Mouse (Mus musculus) heart, postnatal 25 days (tissue): ENCODE measurements around the gene Hoxa10. TPM values are rescaled to one million over a fixed set of nuclear protein-coding genes. Genes with fewer than 3 reads are reported as not detected.

Source experiments
- DNase-seq: peaks from one replicate; pipeline ENCODE4 v3.0.0; 2022; ENCODE audit warnings: low spot score
- intact Hi-C: fragments of 180-260 bp; cut with DNase I; formaldehyde crosslinking; loops from one replicate; pipeline ENCODE4 v1.15.1; 2025
- total RNA-seq, 2 experiments: library from RNA; stranded (reverse); gene quantifications; 2 replicates each; pipeline ENCODE4 v1.2.3; 2021

The Hoxa10 gene
- total RNA-seq, 2 experiments from 2014 or later: not detected

DNA sequence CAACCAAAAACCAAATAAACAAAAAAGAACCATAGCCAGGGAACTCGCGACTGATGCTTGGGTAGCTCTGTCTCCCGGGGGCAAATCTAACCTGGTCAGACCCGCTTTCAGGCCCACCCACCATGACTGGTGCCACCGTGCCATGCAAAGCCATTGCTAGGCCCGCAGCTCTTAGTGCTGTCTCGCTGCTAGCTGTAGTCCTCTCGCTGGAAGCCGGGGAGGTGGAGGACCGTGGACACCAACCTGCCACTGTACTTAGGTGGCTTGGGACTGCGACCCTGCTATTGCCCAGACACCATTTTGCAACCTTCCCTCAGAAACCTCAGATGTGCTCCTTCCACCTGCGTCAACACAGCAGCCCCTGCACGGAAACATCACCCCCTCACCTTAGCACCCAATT is 28.7 kb downstream of the Hoxa10 start:
- DNase-seq: no peak
- intact Hi-C loops: no loop called here

DNA sequence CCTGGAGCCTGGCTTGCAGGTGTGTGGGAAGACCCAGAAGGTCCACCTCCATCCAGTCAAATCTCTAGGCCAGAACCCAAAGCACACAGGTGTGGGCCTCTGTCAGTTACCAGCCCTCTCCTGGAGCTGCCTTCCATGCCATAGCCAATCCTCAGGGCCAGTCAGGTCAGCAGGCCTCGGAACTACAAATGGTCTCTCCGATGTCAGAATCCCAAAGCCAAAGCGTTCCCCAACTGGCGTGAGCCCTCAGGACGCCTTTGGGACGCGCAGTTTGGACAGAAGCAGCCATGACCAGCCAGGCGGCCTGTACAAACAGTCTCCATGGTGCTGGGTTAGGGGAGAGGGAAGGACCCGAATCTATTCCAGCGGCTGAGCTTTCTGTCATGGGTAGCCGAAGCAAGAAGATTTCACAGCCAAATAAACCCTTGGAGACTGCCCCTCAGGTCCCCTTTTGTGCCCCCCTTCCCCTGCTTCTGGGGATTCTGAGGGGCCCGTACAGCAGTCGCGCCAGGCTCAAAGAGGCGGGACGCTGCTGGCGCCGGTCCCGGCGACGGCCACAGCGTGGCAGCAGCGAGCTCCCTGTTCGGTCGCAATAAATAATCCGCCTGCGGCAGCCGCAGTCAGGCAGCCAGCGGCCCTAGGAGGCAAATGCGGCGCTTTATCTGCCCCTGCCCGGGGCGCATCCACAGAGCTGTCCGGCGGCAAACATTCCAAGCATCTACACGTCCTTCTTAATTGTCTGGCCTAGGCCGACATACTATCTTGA is 29.3 kb downstream of the Hoxa10 start:
- intact Hi-C loops: no loop called here
- DNase-seq: no peak

DNA sequence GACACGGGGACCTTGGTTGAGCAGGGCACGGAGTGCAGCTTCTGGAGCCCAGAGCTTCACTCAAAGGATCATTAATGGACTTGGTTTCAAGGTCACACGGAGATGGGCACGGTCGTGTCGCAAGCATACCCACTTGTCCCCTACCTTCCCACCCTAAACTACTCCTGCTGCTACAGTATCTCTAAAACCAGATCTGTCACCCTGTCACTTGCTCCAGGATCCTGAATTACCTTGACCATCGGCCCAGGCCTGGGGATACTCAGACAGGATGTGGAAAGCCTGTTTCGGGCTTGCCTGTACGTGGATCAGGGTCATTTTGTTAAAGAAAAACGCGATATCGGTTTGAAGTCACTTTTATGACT is 31.0 kb downstream of the Hoxa10 start:
- no peak for DNase-seq
- intact Hi-C loops: no loop called here

DNA sequence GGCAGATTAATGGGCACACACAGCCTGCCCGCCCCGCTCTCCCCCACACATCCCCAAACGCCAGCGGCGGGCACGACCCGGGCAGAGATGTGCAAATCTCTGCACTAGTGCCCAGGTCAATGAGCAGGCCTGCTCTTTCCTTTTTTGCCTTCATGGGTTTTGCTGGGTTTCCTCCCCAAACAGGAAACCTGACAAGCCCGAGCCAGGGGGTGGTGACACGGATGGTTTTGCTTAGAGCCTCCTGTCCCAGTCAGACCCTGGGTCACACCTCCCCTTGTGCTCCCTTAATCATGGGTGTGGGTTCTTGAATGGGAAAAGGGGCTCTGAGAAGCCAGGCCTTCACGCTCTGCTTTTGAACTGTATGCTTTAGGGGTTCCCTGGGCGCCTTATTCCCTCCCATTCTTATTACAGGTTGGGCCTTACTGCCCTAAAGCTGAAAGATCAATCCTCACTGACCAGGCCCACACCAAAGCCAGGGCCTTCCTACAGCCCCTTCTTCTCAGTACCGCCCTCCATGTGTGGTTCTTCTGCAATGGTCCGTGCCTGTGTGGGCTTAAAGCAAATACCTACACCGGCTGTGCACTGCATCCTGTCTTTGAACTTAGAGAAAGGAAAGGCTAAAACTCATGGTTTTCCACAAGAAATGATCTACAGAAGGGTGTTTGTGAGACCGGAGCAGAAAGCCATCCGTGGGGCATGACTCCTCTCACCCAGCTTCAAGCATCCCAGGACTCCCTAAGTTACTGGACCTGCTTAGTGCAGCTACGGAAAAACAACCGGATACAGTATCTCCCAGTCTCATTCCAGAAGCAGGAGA is 31.6 kb downstream of the Hoxa10 start:
- no peak for DNase-seq
- intact Hi-C loops: no loop called here

GRCm38 (mm10) chr6:52208072-52208867 is 32.4 kb downstream of the Hoxa10 start, which contains the start of gene Hoxa6:
Gene Hoxa6 (minus strand): TSS chr6:52208722.
- intact Hi-C loops: no loop called here
- no peak for DNase-seq

- intact Hi-C loops: no loop called here
- DNase-seq: no peak
These were observed 33.0 kb downstream of the Hoxa10 start for GRCm38 (mm10) chr6:52207684-52207976.

GRCm38 (mm10) chr6:52206882-52207683 is 33.6 kb downstream of the Hoxa10 start:
- intact Hi-C loops: no loop called here
- DNase-seq: no peak

DNA sequence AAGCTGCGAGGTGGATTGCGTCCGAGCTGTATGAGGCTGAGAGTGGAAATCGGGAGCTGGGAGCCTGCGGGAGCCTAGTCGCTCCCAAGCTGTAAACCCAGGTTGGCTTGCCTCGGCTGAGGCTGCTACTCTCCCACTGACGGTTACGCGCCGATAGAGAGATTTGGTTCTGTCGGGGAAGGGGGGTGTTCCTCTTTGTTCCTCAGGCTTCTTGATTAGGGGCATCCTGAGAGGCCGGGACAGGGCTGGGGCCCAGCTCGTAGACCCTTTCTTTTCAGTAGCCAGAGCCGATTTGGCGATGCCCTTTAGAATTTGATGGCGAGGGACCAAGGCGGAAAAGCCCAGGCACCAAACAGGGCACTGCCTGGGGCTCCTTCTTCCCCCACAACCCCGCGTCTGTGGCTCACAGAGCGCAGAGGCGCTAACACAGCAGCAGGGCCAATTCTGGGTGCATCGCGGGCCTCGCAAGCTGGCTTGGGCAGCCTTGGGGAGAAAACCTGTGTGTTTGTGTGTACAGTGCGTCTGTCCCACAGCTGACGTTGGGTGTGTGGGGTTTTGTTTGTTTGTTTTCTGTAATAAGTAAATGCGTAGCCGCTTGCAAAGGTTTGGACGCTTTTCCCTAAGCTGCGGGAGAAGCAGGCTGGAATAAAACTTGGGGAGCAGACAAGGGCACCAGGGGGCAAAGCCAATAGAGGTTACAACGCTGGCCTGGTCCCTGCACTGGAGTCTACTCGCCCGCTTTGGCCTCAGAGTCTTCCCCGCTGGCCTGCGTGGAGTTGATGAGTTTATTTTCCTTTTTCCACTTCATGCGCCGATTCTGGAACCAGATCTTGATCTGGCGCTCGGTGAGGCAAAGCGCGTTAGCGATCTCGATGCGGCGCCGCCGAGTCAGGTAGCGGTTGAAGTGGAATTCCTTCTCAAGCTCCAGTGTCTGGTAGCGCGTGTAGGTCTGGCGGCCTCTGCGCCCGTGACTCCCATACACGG is 34.7 kb downstream of the Hoxa10 start:
- DNase-seq: no peak
- intact Hi-C loops: no loop called here

DNA sequence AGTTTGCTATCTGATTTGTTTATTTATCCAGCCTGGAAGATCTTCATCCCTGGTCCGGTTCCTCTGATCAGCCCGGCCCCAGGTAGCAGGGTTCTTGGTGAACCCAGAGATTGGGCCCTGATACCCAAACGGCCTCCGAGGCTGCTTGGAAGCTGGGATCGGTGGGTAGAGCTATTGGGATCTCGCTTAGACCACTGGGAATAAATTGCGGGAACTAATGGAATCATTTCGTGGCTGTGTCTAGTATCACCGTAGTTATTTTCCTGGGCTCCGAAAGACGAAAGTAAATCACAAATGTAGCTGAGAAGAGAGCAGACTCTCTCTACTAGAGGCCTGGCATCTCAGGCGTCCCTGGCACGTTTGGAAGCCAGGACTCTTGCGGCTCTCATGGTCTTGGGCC is 35.4 kb downstream of the Hoxa10 start:
- no peak for DNase-seq
- intact Hi-C loops: no loop called here

- intact Hi-C loops: no loop called here
- peak; percentile 47 for DNase-seq
These were observed 36.5 kb downstream of the Hoxa10 start, which contains the start of gene Hoxa5 for GRCm38 (mm10) chr6:52204050-52204752. Gene Hoxa5 (minus strand): TSS chr6:52204587.

- intact Hi-C loops: no loop called here
These were observed 37.1 kb downstream of the Hoxa10 start for GRCm38 (mm10) chr6:52203371-52204049.

DNA sequence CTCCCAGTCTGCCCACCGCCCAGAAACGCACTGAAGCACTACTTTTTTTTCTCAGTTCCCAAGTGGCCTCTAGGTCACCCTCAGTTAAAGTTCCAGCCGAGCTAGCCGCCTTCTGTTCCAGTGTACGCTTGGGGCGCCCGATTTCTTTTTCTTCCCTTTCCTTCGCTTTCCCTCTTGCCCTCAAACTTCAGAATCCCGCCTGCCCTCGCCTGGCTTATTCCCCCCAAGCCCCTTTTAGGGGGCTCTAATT is 37.6 kb downstream of the Hoxa10 start:
- no peak for DNase-seq
- intact Hi-C loops: no loop called here

More at GRCm38 (mm10) chr6:52203371-52204049, 37.1 kb downstream of the Hoxa10 start:
- no peak for DNase-seq

DNA sequence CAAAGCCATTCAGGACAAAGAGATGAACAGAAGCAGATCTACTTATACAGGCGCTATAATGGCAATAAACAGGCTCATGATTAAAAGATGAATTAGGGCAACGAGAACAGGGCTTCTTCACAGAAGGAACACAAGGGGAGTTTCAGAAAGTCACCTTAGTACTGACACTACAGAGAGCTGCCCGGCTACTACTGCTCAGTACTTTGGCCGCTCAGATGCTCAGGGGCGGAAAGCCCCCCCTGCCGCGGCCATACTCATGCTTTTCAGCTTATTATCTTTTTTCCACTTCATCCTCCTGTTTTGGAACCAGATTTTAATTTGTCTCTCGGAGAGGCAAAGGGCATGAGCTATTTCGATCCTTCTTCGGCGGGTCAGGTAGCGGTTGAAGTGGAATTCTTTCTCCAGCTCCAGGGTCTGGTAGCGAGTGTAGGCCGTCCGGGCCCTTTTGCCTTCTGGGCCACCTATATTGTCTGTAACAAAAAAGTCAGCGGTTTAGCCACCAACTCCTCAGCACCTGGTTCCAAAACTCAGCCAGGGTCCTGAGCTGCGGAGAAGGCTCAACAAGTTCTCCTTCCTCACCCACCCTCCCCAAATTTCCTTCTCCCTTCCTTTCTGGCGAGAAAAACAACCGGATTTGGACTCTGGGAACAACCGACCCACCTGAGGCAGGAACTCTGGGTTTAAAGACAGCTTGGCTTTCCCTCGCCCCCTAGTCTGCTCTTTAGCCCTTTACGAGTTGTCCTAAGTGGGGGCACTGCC is 38.1 kb downstream of the Hoxa10 start:
- DNase-seq: no peak
- intact Hi-C loops: no loop called here

GRCm38 (mm10) chr6:52201269-52201668 is 39.4 kb downstream of the Hoxa10 start:
- DNase-seq: no peak
- intact Hi-C loops: no loop called here

DNA sequence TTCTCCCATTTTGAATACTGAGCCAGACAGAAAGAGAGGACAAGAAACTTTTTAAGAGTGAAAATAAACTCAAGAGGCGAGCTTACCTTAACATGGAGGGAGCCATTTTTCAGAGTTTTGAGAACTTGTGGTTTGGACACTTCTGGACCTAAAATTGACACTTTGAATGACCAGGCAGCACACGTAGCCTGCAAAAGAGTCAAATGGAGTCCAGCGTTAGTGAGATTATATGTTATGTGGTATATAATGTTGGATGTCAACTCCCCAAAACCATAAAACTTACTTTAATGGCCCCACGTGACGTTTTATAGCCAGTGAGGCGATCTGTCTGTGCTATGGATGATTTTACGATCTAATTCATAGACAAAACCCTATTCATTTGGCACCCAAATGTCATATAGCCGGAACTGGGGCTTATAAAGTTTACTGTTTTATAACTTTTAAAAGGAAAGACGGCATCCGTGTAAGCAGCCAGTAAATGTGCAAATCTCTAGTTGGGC is 39.9 kb downstream of the Hoxa10 start:
- intact Hi-C loops: no loop called here
- no peak for DNase-seq

DNA sequence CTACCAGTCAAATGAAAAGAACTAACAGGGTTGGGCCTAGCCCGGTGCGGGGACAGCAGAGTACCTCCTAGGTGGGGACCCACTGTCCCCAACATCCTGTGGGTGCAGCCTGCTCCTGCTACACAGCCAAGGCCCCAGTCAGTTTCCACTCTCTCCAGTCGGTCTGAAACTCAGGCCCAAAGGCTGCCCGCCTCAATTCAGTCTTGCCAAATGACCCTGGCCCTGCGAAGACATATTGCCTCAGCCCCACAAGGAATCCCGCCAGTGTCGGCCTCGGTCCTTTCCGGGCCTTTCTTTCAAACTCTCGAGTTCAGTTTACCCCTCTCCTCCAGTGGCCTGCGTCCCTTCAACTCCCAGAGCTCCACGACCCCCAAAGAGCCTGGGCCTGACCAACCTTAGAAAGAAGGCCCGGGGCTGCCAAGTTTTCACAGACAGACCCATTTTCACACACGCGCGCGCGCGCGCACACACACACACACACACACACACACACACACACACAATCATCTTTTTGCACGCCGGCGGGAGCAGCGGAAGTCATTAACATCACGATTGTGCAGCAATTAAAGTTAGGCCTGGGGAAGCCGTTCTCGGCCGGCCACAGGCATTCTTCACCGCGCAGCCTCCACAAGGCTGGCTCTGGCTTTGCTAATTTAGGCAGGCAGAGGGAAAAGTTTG is 40.4 kb downstream of the Hoxa10 start:
- DNase-seq: no peak
- intact Hi-C loops: no loop called here
